Mouse (Mus musculus) spleen, adult 10 weeks (tissue): ENCODE results near the gene Xpnpep3. TPM values are rescaled to one million over a fixed set of nuclear protein-coding genes. Genes with fewer than 3 reads are reported as not detected.

Experiments used
- polyA plus RNA-seq: library from polyadenylated mRNA; stranded (reverse); fragments of 350-450 nt; fragmentation: Illumina TruSeq; extraction: RNeasy Lipid Tissue Mini Kit (QIAGEN cat#74804); gene quantifications from one replicate; pipeline ENCODE4 v1.2.3, GENCODE M21; 2015; ENCODE audit warnings: low replicate concordance; ENCODE audit not compliant: insufficient read depth

Gene Xpnpep3
- 13.0 TPM for polyA plus RNA-seq

DNA sequence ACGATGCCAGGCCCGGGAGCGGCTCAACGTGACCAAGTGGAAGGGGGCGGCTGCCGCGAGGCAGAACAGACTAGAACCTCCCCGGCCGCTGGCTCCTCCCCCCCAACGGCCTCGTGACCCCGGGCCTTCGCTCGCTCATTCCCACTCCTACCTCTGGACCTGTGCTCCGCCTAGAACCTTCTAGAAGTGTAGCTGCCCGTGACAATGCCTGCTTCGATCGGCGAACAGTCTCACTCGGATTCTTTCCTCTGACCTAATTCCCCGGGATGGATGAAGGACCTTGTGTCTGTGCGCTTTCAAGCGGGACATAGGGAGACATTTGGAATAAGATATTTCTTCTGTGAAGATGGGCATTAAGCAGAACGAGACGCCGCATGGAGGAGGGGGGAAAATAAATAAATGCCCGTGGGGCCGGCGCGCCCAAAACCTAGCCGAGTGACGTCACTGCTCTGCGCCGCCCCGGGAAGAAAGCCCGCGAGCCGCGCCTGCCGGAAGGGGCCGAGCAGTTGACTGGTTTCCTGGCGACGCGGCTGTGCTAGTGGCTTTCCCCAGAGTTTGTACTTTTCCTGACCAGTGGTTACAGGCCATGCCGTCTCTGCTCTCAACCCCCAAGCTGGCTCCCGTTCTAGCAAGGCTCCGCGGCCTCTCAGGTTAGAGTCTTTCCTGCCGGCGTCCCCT, at the start of gene Xpnpep3, which contains the start of gene St13:
TSS of gene Xpnpep3 (plus strand) at position 501 of the 678 bp plus-strand sequence.
TSS of gene St13 (minus strand) at position 440 of the 678 bp plus-strand sequence.

DNA sequence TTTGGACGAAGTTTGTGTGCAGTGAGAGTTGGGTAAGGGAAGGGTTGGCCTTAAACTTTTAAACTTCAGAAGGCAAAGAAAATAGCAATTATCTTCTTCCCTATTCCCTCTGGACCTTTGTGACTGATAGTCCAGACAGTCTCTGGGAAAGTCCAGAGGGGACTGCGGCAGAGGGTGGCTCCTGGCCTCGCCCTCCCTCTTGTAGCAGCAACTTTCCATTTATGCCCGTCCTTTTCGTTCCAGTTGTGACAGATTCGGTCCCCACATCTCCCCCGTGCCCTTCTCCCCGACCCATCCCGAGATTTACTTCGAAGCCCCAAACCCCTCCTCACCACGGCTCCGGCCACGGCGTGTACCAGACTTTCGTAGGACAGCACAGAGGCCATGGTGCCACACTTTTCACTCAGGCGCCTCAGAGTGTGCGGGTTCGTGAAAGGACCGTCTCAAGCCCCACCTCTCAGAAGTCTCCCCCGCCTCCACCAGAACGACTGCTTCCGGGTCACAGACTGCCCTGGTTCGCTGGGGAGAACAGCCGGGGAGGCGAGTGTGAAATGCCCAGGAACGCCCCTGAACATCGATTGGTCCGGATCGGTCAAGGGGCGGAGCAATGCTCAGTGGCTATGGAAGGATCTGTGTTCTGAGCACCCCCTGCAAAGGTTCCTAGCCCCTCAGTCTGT, 39.5 kb upstream of the Xpnpep3 start, which contains the start of gene Slc25a17:
TSS of gene Slc25a17 (minus strand) at position 468 of the 677 bp plus-strand sequence.

DNA sequence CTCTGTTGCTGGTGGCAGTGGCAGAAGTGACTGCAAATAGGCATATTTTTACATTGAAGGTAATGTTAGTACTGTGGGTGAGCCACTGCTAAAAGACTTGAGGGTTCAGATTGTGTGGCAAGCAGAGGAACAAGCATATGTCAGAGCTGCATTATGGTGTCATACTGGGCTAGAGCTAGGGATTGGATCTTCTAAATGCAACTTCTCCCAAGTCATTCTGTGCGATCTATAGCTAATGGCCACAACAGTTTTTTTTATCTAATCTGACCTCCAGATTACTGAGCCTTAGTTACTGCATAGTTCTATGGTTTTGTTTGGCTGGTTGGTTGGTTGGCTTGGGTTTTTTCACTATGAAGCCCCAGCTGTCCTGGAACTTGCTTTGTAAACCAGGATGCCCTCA, 8.3 kb downstream of the Xpnpep3 start, which contains the start of gene Dnajb7:
TSS of gene Dnajb7 (minus strand) at position 101 of the 400 bp plus-strand sequence.

DNA sequence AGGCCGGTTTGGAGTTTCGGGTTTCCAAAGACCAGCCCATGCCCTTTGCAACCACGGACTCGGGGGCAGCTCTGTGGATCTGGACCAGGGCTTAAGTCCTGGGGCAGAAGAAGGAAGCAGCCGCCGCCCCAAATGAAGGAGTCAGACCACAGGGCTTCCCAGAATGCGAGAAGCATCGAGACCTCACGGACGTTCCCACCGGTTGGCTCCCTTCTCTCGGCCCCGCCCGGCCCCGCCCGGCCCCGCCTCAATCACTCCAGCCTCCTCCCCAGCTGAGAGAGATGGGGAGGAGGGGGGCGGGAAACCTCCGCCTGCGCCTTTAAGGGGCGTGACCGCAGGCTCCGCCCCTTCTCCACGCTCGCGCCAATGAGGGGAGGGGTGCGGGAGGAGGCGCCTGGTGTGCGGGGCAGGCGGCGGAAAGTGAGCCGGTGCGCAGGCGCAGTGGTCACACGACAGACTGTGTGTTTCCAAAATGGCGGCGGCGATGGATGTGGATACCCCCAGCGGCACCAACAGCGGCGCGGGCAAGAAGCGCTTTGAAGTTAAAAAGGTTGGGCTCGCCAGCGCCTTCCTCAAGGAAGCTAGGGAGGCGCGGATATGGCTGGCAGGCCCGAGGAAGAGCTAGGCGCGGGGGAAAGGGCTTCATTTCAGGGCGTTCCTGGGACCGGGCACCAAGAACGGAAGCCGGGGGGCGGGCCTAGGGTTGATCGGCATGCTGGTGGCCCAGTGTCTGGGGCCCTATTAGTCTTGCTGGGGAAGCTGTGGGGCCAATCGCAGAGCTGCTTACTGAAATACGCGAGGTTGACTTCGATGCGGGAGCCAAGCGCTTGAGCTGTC, 66.2 kb downstream of the Xpnpep3 start, which contains the start of gene Rbx1:
TSS of gene Rbx1 (plus strand) at position 396 of the 837 bp plus-strand sequence.

Other genes starting within 250 kb of the Xpnpep3 start
- gene Mrtfa, start 209.4 kb upstream of the Xpnpep3 start, polyA plus RNA-seq, result 28.4 TPM
- not detected for gene Mchr1, start 164.6 kb upstream of the Xpnpep3 start, polyA plus RNA-seq
- gene Slc25a17, start 39.3 kb upstream of the Xpnpep3 start, polyA plus RNA-seq, result 60.3 TPM
- 197 TPM for gene St13, start 61 bp upstream of the Xpnpep3 start, polyA plus RNA-seq
- gene Dnajb7, start 8.2 kb downstream of the Xpnpep3 start, polyA plus RNA-seq, result 0.64 TPM
- gene Rbx1, start 66.2 kb downstream of the Xpnpep3 start, polyA plus RNA-seq, result 151 TPM
- gene Ep300, start 185.2 kb downstream of the Xpnpep3 start, polyA plus RNA-seq, result 110 TPM